Comparison of ENCODE assay signal across 10 mouse cellular contexts in the genomic region with DNA sequence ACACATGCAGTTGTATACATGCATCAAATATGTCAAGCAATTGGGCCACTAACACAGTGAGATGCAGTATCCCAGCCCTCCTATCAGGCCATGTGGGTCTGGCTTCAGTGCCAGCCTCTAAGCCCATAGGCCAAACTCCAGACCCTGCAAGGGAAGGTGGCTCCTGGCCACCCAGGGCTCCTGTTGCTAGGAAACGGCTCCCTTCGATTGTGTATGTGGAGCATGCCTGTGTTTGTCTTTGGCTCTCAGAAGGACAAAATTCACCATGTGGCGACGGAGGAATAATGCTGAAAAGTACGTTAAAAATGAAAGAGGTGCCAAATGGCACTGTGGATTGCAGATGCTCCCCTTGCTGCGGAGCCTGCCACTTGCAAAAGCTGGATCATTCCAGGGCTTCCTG.
DNase-seq lines count a peak whose midpoint lies in the region; ATAC-seq lines count a peak whose summit lies in the region.
"Had no signal": no experiment of that assay in that cellular context is flagged by ENCODE, and none has a peak within 500 bp of the region (broad histone marks: within the 10 kb centered on the region; RNA-seq: fewer than 3 reads in every experiment).

No protein-coding gene starts in this region.

- H3K4me1 ChIP-seq in forebrain, embryonic 14.5 days (ENCODE audit: control insufficient read depth, insufficient read depth, low read length), result peaks cover 15% of the 10 kb centered on the region
- peaks cover 9% of the 10 kb centered on the region; the same call in 1 of the 2 replicates for H3K4me1 ChIP-seq in neural tube, embryonic 14.5 days (ENCODE audit: control insufficient read depth, insufficient read depth, low read length)
- H3K4me1 ChIP-seq in heart, embryonic 10.5 days, result no peaks in the 10 kb centered on the region; the same call in 1 of the 2 replicates

- no peak overlapping the region for H3K4me2 ChIP-seq in forebrain, embryonic 14.5 days (ENCODE audit: low read length)
- H3K4me2 ChIP-seq in neural tube, embryonic 14.5 days (ENCODE audit: low read depth, low read length), result no peak overlapping the region
- H3K4me2 ChIP-seq: lung, embryonic 15.5 days had no signal

- peak; percentile 37; the same call in 1 of the 2 replicates for ATAC-seq in forebrain, embryonic 14.5 days
- ATAC-seq in neural tube, embryonic 14.5 days (ENCODE audit: low read depth), result peak; percentile 69; the same call in 1 of the 2 replicates

- no peaks in the 10 kb centered on the region for H3K36me3 ChIP-seq in forebrain, embryonic 14.5 days (ENCODE audit: control insufficient read depth, insufficient read depth, low read length)
- no peaks in the 10 kb centered on the region for H3K36me3 ChIP-seq in neural tube, embryonic 14.5 days (ENCODE audit: control insufficient read depth, insufficient read depth, low read length)
- H3K36me3 ChIP-seq in heart, embryonic 10.5 days, result no peaks in the 10 kb centered on the region
- H3K36me3 ChIP-seq: lung, embryonic 15.5 days had no signal

- no peak overlapping the region for H3K4me3 ChIP-seq in forebrain, embryonic 14.5 days (ENCODE audit: low read depth, low read length)
- H3K4me3 ChIP-seq in neural tube, embryonic 14.5 days (ENCODE audit: low read depth, low read length), result no peak overlapping the region
- no peak overlapping the region for H3K4me3 ChIP-seq in heart, embryonic 10.5 days
- H3K4me3 ChIP-seq: lung, embryonic 15.5 days had no signal

- H3K9ac ChIP-seq in forebrain, embryonic 14.5 days (ENCODE audit: low read length), result no peak overlapping the region
- no peak overlapping the region for H3K9ac ChIP-seq in neural tube, embryonic 14.5 days (replicated peaks; ENCODE audit: low read depth, low read length)
- H3K9ac ChIP-seq: lung, embryonic 15.5 days had no signal

- DNase-seq in embryo, embryonic 10 days (ENCODE audit: low spot score), result peak; percentile 52
- DNase-seq in embryo, embryonic 9.5 days (ENCODE audit: extremely low spot score), result no peak
- DNase-seq in forebrain, embryonic 14.5 days (ENCODE audit: low spot score), result peak; percentile 76
- peak; percentile 64 for DNase-seq in layer of hippocampus, adult 9-11 months
- DNase-seq in heart, embryonic 10.5 days (ENCODE audit: low spot score), result no peak
- no peak for DNase-seq in cerebellum, adult 8-10 months
- DNase-seq in urinary bladder, postnatal 10 days (ENCODE audit: low spot score), result no peak
- DNase-seq: kidney, adult 18-20 months had no signal

- WGBS in forebrain, embryonic 14.5 days, result 15% methylated on average over 6 of the region's 6 CpGs
- WGBS in neural tube, embryonic 14.5 days, result 23% methylated on average over 6 of the region's 6 CpGs
- 67% methylated on average over 6 of the region's 6 CpGs for WGBS in heart, embryonic 10.5 days

- H3K27me3 ChIP-seq in forebrain, embryonic 14.5 days (replicated peaks; ENCODE audit: control insufficient read depth, insufficient read depth, low read length), result no peaks in the 10 kb centered on the region
- H3K27me3 ChIP-seq in neural tube, embryonic 14.5 days (ENCODE audit: control insufficient read depth, insufficient read depth, low read length), result no peaks in the 10 kb centered on the region
- H3K27me3 ChIP-seq in heart, embryonic 10.5 days (ENCODE audit: insufficient read depth, poor library complexity, severe bottlenecking), result 0 out of 2 replicates have a peak, but pooled peaks cover 4% of the 10 kb centered on the region
- H3K27me3 ChIP-seq: lung, embryonic 15.5 days had no signal

- no peaks in the 10 kb centered on the region for H3K9me3 ChIP-seq in forebrain, embryonic 14.5 days (replicated peaks; ENCODE audit: control insufficient read depth, low read length)
- no peaks in the 10 kb centered on the region for H3K9me3 ChIP-seq in neural tube, embryonic 14.5 days (ENCODE audit: control insufficient read depth, low read length)
- no peaks in the 10 kb centered on the region for H3K9me3 ChIP-seq in heart, embryonic 10.5 days
- H3K9me3 ChIP-seq: lung, embryonic 15.5 days had no signal

- H3K27ac ChIP-seq in forebrain, embryonic 14.5 days (ENCODE audit: low read depth, low read length), result no peak overlapping the region
- no peak overlapping the region for H3K27ac ChIP-seq in neural tube, embryonic 14.5 days (ENCODE audit: low read depth, low read length)
- no peak overlapping the region for H3K27ac ChIP-seq in heart, embryonic 10.5 days
- H3K27ac ChIP-seq: lung, embryonic 15.5 days had no signal

Comparison
In these comparisons a context has a peak if more than half of its experiments do, and no peak if none do; other contexts are left out.
1. DNase-seq: peak in embryo, embryonic 10 days (single experiment), forebrain, embryonic 14.5 days (single experiment) and layer of hippocampus, adult 9-11 months (single experiment); none in embryo, embryonic 9.5 days (single experiment), heart, embryonic 10.5 days (single experiment), cerebellum, adult 8-10 months (single experiment) and urinary bladder, postnatal 10 days (single experiment).